Mouse (Mus musculus) liver, embryonic 11.5 days (tissue): ENCODE measurements around the gene Zfp523. TPM values are rescaled to one million over a fixed set of nuclear protein-coding genes. Genes with fewer than 3 reads are reported as not detected.

Source experiments
- ATAC-seq: fragments of 200-750 bp; cut with Nextera tagmentation; replicated peaks from 2 replicates; pipeline ENCODE4 v1.8.0; 2017; ENCODE audit warnings: moderate number of reproducible peaks, mild to moderate bottlenecking, moderate TSS enrichment, moderate library complexity; ENCODE audit not compliant: low FRiP score
- DNase-seq: peaks from one replicate; pipeline ENCODE4 v3.0.0-alpha.2; 2017; ENCODE audit warnings: low spot score
- H3K27ac ChIP-seq: fragments of 300-500 bp; sonication (generic); 2 replicates; pipeline ENCODE4 v1.5.1; 2014; ENCODE audit warnings: mild to moderate bottlenecking, low read depth, low read length, control low read depth
- H3K27me3 ChIP-seq: fragments of 300-500 bp; sonication (generic); replicated peaks from 2 replicates; pipeline ENCODE4 v1.6.1; 2014; ENCODE audit warnings: low read length, mixed read lengths; ENCODE audit not compliant: control insufficient read depth, insufficient read depth
- H3K36me3 ChIP-seq: fragments of 300-500 bp; sonication (generic); 2 replicates; pipeline ENCODE4 v1.6.1; 2014; ENCODE audit warnings: mild to moderate bottlenecking, low read length, moderate library complexity, mixed read lengths; ENCODE audit not compliant: control insufficient read depth, insufficient read depth
- H3K4me1 ChIP-seq: fragments of 300-500 bp; sonication (generic); replicated peaks from 2 replicates; pipeline ENCODE4 v1.6.1; 2014; ENCODE audit warnings: low read length, mixed read lengths; ENCODE audit not compliant: control insufficient read depth, insufficient read depth
- H3K4me2 ChIP-seq: fragments of 300-500 bp; sonication (generic); 2 replicates; pipeline ENCODE4 v1.6.1; 2014; ENCODE audit warnings: mild to moderate bottlenecking, control low read depth, moderate library complexity
- H3K4me3 ChIP-seq: fragments of 300-500 bp; sonication (generic); 2 replicates; pipeline ENCODE4 v1.5.1; 2014; ENCODE audit warnings: low read depth, low read length, control low read depth
- H3K9ac ChIP-seq: fragments of 300-500 bp; sonication (generic); 2 replicates; pipeline ENCODE4 v1.6.1; 2014; ENCODE audit warnings: low read depth, low read length, control low read depth
- H3K9me3 ChIP-seq: fragments of 300-500 bp; sonication (generic); 2 replicates; pipeline ENCODE4 v1.6.1; 2016; ENCODE audit warnings: low read length, inconsistent platforms, mixed read lengths; ENCODE audit not compliant: control insufficient read depth
- WGBS: fragments of 180-500 bp; shearing (Covaris S2); extraction: QIAGEN DNeasy Blood & Tissue Kit; methylation state at CpG from one replicate; pipeline ENCODE4 v1.1.7; 2014; 5-methylcytosine and 5-hydroxymethylcytosine counted together
- polyA plus RNA-seq: library from polyadenylated mRNA; unstranded; fragments of >200 nt; fragmentation: Nextera tagmentation; extraction: Ambion mirVana; gene quantifications from 2 replicates; pipeline ENCODE4 v1.2.1, GENCODE M21; 2014

Zfp523 gene
- 13.3 and 14.6 TPM in 2 replicates for polyA plus RNA-seq

- under 1% methylated on average over 75 of the region's 82 CpGs for WGBS
- Histone ChIP-seq H3K4me3 (peak within 1 kb of the TSS; percentile 81), H3K4me1 (peaks cover 24% of the 10 kb centered on the region), H3K9ac (peak within 1 kb of the TSS; percentile 93), H3K27ac (peak within 1 kb of the TSS; percentile 84), H3K27me3 (no peaks in the 10 kb centered on the region), H3K4me2 (peak within 1 kb of the TSS; percentile 91), H3K36me3 (no peaks in the 10 kb centered on the region), H3K9me3 (no peaks in the 10 kb centered on the region)
- ATAC-seq (peak; percentile 82), DNase-seq (peak; percentile 89)
Measured at GRCm38 (mm10) chr17:28176775-28177539, at the start of gene Zfp523. Zfp523 (plus strand) TSS chr17:28177129.

GRCm38 (mm10) chr17:28129796-28130195 lies 47.1 kb upstream of the Zfp523 start:
- Histone ChIP-seq H3K9me3 (no peaks in the 10 kb centered on the region), H3K4me3 (no peak overlapping the region), H3K4me1 (no peaks in the 10 kb centered on the region), H3K27ac (no peak overlapping the region), H3K9ac (no peak overlapping the region), H3K4me2 (no peak overlapping the region), H3K36me3 (no peaks in the 10 kb centered on the region), H3K27me3 (no peaks in the 10 kb centered on the region; the same call in 1 of the 2 replicates)
- DNase-seq, result no peak
- no peak for ATAC-seq
- WGBS, result 91% methylated on average over 5 of the region's 5 CpGs

GRCm38 (mm10) chr17:28130391-28131125 lies 46.4 kb upstream of the Zfp523 start:
- Histone ChIP-seq H3K4me1 (no peaks in the 10 kb centered on the region), H3K4me3 (no peak overlapping the region), H3K4me2 (no peak overlapping the region), H3K9ac (no peak overlapping the region), H3K9me3 (no peaks in the 10 kb centered on the region), H3K36me3 (no peaks in the 10 kb centered on the region), H3K27me3 (no peaks in the 10 kb centered on the region; the same call in 1 of the 2 replicates), H3K27ac (no peak overlapping the region)
- DNase-seq (no peak), ATAC-seq (no peak)
- 60% methylated on average over 5 of the region's 5 CpGs for WGBS

GRCm38 (mm10) chr17:28131156-28131555 lies 45.8 kb upstream of the Zfp523 start:
- H3K27me3 ChIP-seq, result peaks cover 2% of the 10 kb centered on the region; the same call in 1 of the 2 replicates
- H3K27ac ChIP-seq, result no peak overlapping the region
- peaks cover 1% of the 10 kb centered on the region; the same call in 1 of the 2 replicates for H3K4me1 ChIP-seq
- ATAC-seq (no peak), DNase-seq (no peak)
- H3K4me2 ChIP-seq, result no peak overlapping the region
- H3K9ac ChIP-seq, result no peak overlapping the region
- H3K9me3 ChIP-seq, result no peaks in the 10 kb centered on the region
- no peaks in the 10 kb centered on the region for H3K36me3 ChIP-seq
- H3K4me3 ChIP-seq, result no peak overlapping the region

- no peaks in the 10 kb centered on the region for H3K9me3 ChIP-seq
- 6% methylated on average over 14 of the region's 14 CpGs for WGBS
- H3K27ac ChIP-seq, result no peak overlapping the region
- no peak overlapping the region for H3K4me3 ChIP-seq
- H3K27me3 ChIP-seq, result peaks cover 11% of the 10 kb centered on the region
- H3K4me2 ChIP-seq, result no peak overlapping the region
- no peak overlapping the region for H3K9ac ChIP-seq
- ATAC-seq (no peak), DNase-seq (peak; percentile 62)
- H3K36me3 ChIP-seq, result no peaks in the 10 kb centered on the region
- H3K4me1 ChIP-seq, result peaks cover 5% of the 10 kb centered on the region
Measured at GRCm38 (mm10) chr17:28133193-28133592, 43.7 kb upstream of the Zfp523 start.

GRCm38 (mm10) chr17:28135496-28135895 lies 41.4 kb upstream of the Zfp523 start:
- DNase-seq, result no peak
- Histone ChIP-seq H3K9me3 (no peaks in the 10 kb centered on the region), H3K4me1 (peaks cover 6% of the 10 kb centered on the region), H3K27ac (no peak overlapping the region), H3K4me2 (no peak overlapping the region), H3K36me3 (no peaks in the 10 kb centered on the region), H3K9ac (no peak overlapping the region), H3K27me3 (peaks cover 29% of the 10 kb centered on the region), H3K4me3 (no peak overlapping the region)
- WGBS, result 63% methylated on average over 3 of the region's 3 CpGs
- no peak for ATAC-seq

GRCm38 (mm10) chr17:28136266-28136665 lies 40.7 kb upstream of the Zfp523 start:
- no peak for DNase-seq
- H3K4me1 ChIP-seq, result peaks cover 14% of the 10 kb centered on the region
- no peak overlapping the region for H3K4me3 ChIP-seq
- ATAC-seq, result no peak
- H3K9me3 ChIP-seq, result no peaks in the 10 kb centered on the region
- H3K27me3 ChIP-seq, result peaks cover 36% of the 10 kb centered on the region
- 33% methylated on average over 5 of the region's 5 CpGs for WGBS
- H3K36me3 ChIP-seq, result no peaks in the 10 kb centered on the region
- no peak overlapping the region for H3K9ac ChIP-seq
- H3K27ac ChIP-seq, result no peak overlapping the region
- no peak overlapping the region for H3K4me2 ChIP-seq

GRCm38 (mm10) chr17:28138013-28138412 lies 38.9 kb upstream of the Zfp523 start:
- Histone ChIP-seq H3K27me3 (peaks cover 54% of the 10 kb centered on the region), H3K27ac (no peak overlapping the region), H3K9me3 (no peaks in the 10 kb centered on the region), H3K4me2 (no peak overlapping the region), H3K9ac (no peak overlapping the region), H3K4me3 (no peak overlapping the region), H3K36me3 (no peaks in the 10 kb centered on the region), H3K4me1 (peaks cover 24% of the 10 kb centered on the region)
- 80% methylated on average over 8 of the region's 8 CpGs for WGBS
- DNase-seq, result no peak
- no peak for ATAC-seq
